Mouse (Mus musculus): ENCODE measurements around the gene Tubb4b.

Tubb4b gene

GRCm38 (mm10) chr2:25244144-25244543 lies 19.6 kb upstream of the Tubb4b start:
- WGBS: 86% methylated on average over 4 of the region's 4 CpGs

- WGBS: 64% methylated on average over 8 of the region's 8 CpGs
Measured at GRCm38 (mm10) chr2:25243342-25243741, 18.8 kb upstream of the Tubb4b start.

DNA sequence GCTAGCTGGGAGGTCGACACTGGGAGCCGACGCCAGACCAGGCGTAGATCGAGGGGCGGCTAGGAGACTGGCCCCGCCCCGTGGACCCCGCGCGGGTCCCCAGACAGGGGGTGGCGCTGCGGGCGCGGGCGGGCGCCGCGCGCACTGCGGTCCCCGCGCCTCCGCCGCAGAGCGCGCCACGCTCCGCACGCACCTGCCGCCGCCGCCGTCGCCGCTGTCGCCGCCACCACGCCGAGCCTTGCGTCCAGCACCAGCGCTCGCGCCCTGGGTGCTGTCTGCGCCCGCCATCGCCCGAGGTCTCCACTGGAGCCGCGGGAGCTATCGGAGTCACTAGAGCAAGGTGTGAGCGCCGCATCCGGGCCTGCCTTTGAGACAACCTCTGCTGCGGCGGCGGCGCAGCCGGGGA lies 17.6 kb upstream of the Tubb4b start, which contains the start of the genes Rnf208 and Cysrt1:
Gene Rnf208, plus strand, starts transcription at position 155 of the 406 bp plus-strand sequence.
Gene Cysrt1, minus strand, starts transcription at position 352 of the 406 bp plus-strand sequence.
- under 1% methylated on average over 48 of the region's 59 CpGs for WGBS

DNA sequence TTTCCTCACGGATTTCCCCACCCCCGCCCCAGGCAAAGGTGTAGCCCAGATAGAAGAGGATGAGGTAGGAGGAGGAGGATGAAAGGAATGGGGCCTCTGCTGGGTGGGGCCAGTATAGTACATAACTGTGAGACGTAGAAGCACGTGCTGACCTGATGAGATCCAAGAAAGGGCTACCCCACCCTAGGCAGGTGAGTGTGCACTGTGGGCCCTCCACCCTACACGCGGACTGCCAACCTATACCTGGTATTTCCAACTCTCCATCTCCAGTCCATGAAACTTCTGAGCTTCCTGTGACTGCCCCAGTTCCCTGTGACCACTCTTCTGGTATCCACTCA lies 16.9 kb upstream of the Tubb4b start:
- 20% methylated on average over 6 of the region's 6 CpGs for WGBS

DNA sequence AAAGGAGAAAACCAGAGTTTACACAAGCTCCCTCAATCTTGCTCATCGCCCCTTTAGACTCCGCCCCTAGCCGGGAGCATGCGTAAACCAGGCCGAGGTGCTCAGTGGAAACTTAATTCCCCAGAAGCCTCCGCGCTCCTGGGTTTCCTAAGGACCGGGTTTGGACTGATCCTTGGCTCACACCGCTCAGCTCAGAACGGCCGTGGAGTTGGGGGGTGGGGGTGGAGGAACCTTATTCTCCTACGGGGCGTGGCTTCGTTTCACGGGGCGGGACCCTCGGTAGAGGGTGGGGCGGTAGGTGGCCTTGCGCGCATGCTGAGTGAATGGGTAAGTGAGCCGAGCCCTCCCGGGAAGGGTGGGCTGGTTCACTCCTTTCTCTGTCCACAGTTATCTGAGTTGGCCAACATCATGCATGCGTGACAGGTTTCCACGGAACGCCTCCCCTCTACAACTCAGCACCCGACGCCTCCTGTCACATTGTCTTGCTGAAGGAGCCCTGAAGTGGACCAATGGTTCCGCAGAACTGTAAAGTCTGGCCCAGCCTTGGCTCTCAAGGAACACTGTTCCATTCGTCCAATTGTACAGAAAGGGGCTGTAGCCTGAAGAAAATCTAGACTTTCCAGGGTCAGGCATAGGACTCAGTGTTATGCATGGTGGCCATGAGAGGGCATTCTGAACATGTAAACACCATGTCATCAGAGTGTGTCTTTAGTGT lies 16.4 kb upstream of the Tubb4b start:
- WGBS: 1% methylated on average over 29 of the region's 29 CpGs

- WGBS: 58% methylated on average over 8 of the region's 8 CpGs
Measured at GRCm38 (mm10) chr2:25240310-25240709, 15.8 kb upstream of the Tubb4b start.

- WGBS: 88% methylated on average over 3 of the region's 3 CpGs
Measured at GRCm38 (mm10) chr2:25239766-25240165, 15.3 kb upstream of the Tubb4b start.

DNA sequence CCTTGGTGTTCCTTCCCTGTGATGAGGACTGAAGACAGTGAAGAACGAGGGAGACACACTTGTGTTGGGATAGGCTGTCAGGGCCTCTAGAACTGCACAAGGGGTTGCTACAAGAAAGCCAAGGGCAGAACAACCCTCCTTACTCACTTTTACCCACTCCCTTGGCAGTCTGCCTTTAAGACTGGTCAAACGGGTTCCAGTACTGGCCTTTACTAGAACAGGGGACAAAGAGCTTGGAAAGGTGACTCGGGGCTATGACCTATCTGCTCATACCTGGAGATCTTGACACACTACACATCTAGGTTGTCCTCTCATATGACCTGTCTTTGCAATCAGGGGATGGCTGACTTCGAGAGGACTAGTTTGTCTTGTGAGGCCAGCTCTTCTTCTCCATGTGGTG lies 13.0 kb upstream of the Tubb4b start:
- WGBS: 75% methylated on average over 4 of the region's 4 CpGs

- WGBS: 49% methylated on average over 8 of the region's 8 CpGs
Measured at GRCm38 (mm10) chr2:25236614-25237013, 12.1 kb upstream of the Tubb4b start, which contains the start of gene Rnf224. TSS of gene Rnf224 (minus strand) at chr2:25236787.

GRCm38 (mm10) chr2:25234551-25235220 lies 10.2 kb upstream of the Tubb4b start:
- 78% methylated on average over 5 of the region's 5 CpGs for WGBS

- WGBS: 86% methylated on average over 3 of the region's 3 CpGs
Measured at GRCm38 (mm10) chr2:25234050-25234449, 9.5 kb upstream of the Tubb4b start, which contains the start of gene Slc34a3. TSS of gene Slc34a3 (minus strand) at chr2:25234364.

GRCm38 (mm10) chr2:25233421-25233820 lies 8.9 kb upstream of the Tubb4b start:
- 80% methylated on average over 4 of the region's 4 CpGs for WGBS

GRCm38 (mm10) chr2:25231038-25231437 lies 6.5 kb upstream of the Tubb4b start:
- WGBS: 64% methylated on average over 12 of the region's 12 CpGs

DNA sequence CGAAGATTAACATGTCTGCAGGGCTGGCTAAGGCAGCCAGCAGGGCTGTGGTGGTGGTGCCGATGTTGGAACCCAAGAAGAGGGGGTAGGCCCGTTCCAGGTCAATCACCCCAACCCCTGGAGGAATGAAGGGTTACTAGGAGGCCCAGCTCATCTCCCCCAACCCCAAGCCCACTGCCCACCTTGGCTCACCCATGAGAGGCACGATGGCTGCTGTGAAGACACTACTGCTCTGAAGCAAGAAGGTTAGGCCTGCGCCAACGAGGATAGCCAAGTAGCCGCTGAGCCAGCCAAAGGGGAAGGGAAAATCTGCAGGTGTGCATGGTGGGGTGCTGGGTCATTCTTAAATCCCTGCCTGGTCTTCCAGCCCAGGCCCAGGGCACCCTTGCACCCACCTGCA lies 6.1 kb upstream of the Tubb4b start:
- 96% methylated on average over 7 of the region's 7 CpGs for WGBS

GRCm38 (mm10) chr2:25229582-25229981 lies 5.1 kb upstream of the Tubb4b start:
- WGBS: 84% methylated on average over 5 of the region's 5 CpGs

GRCm38 (mm10) chr2:25228995-25229530 lies 4.6 kb upstream of the Tubb4b start:
- 77% methylated on average over 6 of the region's 6 CpGs for WGBS

GRCm38 (mm10) chr2:25228431-25228889 lies 4.0 kb upstream of the Tubb4b start:
- WGBS: 1% methylated on average over 7 of the region's 7 CpGs

DNA sequence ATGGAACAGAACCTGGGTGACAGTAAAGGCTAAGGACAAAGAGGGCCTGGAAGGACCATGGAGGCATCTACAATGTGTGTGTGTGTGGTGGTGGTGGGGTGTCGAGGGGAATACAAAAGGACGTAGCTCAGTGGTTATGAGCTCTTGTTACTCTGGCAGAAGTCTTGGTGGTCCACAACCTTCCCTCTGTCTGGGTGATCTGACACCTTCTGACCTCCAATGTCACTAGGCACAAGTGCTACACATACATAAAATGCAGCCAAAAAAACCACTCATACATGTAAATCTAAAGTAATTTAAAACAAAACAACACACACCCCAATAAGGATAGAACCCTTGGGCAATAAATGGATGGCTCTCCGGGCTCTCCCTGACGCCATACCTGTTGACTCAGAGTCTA lies 2.9 kb upstream of the Tubb4b start:
- 81% methylated on average over 4 of the region's 4 CpGs for WGBS

GRCm38 (mm10) chr2:25226864-25227263 lies 2.4 kb upstream of the Tubb4b start:
- WGBS: 61% methylated on average over 5 of the region's 5 CpGs

DNA sequence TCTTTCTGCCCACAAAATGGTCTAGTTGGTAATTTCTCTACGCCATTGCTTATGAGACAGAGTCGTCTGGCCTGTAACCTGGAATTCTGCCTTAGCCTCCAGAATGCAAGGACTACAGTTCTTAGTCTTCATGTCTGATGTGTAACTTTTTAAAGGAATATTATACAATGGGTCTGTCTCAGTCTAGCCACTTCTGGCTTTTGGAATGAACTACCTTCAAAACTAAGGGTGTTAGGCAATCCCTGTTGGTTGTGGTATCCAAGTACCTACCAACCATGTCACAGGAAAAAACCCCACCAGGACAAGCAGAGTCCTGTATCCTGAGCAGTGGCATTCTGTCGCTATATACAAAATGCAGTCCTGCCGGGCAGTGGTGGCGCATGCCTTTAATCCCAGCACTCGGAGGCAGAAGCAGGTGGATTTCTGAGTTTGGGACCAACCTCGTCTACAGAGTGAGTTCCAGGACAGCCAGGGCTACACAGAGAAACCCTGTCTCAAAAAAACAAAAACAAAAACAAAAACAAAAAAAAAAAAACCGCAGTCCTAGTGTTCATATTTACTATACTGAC lies 1.4 kb upstream of the Tubb4b start:
- 67% methylated on average over 8 of the region's 8 CpGs for WGBS

- 2% methylated on average over 41 of the region's 41 CpGs for WGBS
Measured at GRCm38 (mm10) chr2:25224766-25225752, 557 bp upstream of the Tubb4b start.

All from cerebral cortex, adult 2 months (tissue).